Mouse (Mus musculus) liver, adult 2 months (tissue): Measurements from ENCODE around the gene Stpg3. TPM values are rescaled to one million over a fixed set of nuclear protein-coding genes. Genes with fewer than 3 reads are reported as not detected.

Experiments
- DNase-seq: peaks from one replicate; pipeline ENCODE4 v3.0.0-alpha.2; 2011; ENCODE audit warnings: low read depth, low spot score; ENCODE audit errors: extremely low read depth
- H3K27ac ChIP-seq: fragments of 200-500 bp; replicated peaks from 2 replicates; pipeline ENCODE4 v1.5.1; 2012; ENCODE audit warnings: low read depth, mild to moderate bottlenecking, control low read depth, inconsistent platforms, low read length; ENCODE audit not compliant: insufficient read depth
- H3K27me3 ChIP-seq: fragments of 200-500 bp; 2 replicates; pipeline ENCODE4 v1.6.1; 2012; ENCODE audit warnings: mild to moderate bottlenecking, moderate library complexity, low read length, inconsistent platforms; ENCODE audit not compliant: control insufficient read depth, insufficient read depth
- H3K36me3 ChIP-seq: fragments of 200-500 bp; 2 replicates; pipeline ENCODE4 v1.6.1; 2012; ENCODE audit warnings: low read length, inconsistent platforms; ENCODE audit not compliant: control insufficient read depth, insufficient read depth
- H3K4me1 ChIP-seq: fragments of 200-500 bp; 2 replicates; pipeline ENCODE4 v1.6.1; 2011; ENCODE audit warnings: low read length; ENCODE audit not compliant: control insufficient read depth, insufficient read depth
- H3K4me3 ChIP-seq: fragments of 200-500 bp; 2 replicates; pipeline ENCODE4 v1.5.1; 2011; ENCODE audit warnings: low read depth, mild to moderate bottlenecking, control low read depth, low read length, moderate library complexity; ENCODE audit not compliant: insufficient read depth
- H3K79me2 ChIP-seq: fragments of 200-500 bp; 2 replicates; pipeline ENCODE4 v1.6.1; 2012; ENCODE audit warnings: inconsistent platforms, mild to moderate bottlenecking, low read length, moderate library complexity; ENCODE audit not compliant: control insufficient read depth, insufficient read depth
- H3K9ac ChIP-seq: fragments of 200-500 bp; 2 replicates; pipeline ENCODE4 v1.6.1; 2012; ENCODE audit warnings: low read depth, mild to moderate bottlenecking, control low read depth, inconsistent platforms, low read length
- CTCF ChIP-seq: fragments of 200-500 bp; IDR thresholded peaks from 2 replicates; pipeline ENCODE4 v1.5.1; 2011; ENCODE audit warnings: low read depth, low read length, control low read depth
- POLR2A ChIP-seq: fragments of 200-500 bp; IDR thresholded peaks from 2 replicates; pipeline ENCODE4 v1.6.1; 2011; ENCODE audit warnings: low read length, control low read depth; ENCODE audit not compliant: insufficient read depth; ENCODE audit errors: extremely low read depth
- WGBS: fragments of 180-500 bp; shearing (Covaris S2); methylation state at CpG from one replicate; pipeline ENCODE4 v1.1.7; 2018; 5-methylcytosine and 5-hydroxymethylcytosine counted together
- polyA plus RNA-seq: library from polyadenylated mRNA; depleted of rRNA; stranded (reverse); fragments of >200 nt; gene quantifications from 2 replicates; pipeline ENCODE4 v1.2.3, GENCODE M21; 2012
- total RNA-seq: library from RNA; depleted of rRNA; stranded (reverse); fragments of >200 nt; gene quantifications from 2 replicates; pipeline ENCODE4 v1.2.3, GENCODE M21; 2014

Stpg3 gene
- total and polyA plus RNA-seq, 2 experiments, result not detected

GRCm38 (mm10) chr2:25171101-25171768 lies 43.2 kb downstream of the Stpg3 start:
- 94% methylated on average over 6 of the region's 6 CpGs for WGBS
- TF ChIP-seq POLR2A, result no peak
- TF ChIP-seq CTCF, result no peak
- H3K27ac ChIP-seq, result no peak overlapping the region
- H3K79me2 ChIP-seq, result no peaks in the 10 kb centered on the region
- H3K36me3 ChIP-seq, result no peaks in the 10 kb centered on the region
- H3K4me3 ChIP-seq, result no peak overlapping the region
- H3K4me1 ChIP-seq, result no peaks in the 10 kb centered on the region
- DNase-seq, result no peak
- no peaks in the 10 kb centered on the region for H3K27me3 ChIP-seq
- H3K9ac ChIP-seq, result no peak overlapping the region

GRCm38 (mm10) chr2:25170326-25171100 lies 43.9 kb downstream of the Stpg3 start:
- no peak for TF ChIP-seq CTCF
- no peak for TF ChIP-seq POLR2A
- no peaks in the 10 kb centered on the region for H3K4me1 ChIP-seq
- no peaks in the 10 kb centered on the region for H3K36me3 ChIP-seq
- 70% methylated on average over 10 of the region's 10 CpGs for WGBS
- H3K27me3 ChIP-seq, result no peaks in the 10 kb centered on the region
- no peak overlapping the region for H3K9ac ChIP-seq
- DNase-seq, result no peak
- no peak overlapping the region for H3K4me3 ChIP-seq
- H3K27ac ChIP-seq, result no peak overlapping the region
- H3K79me2 ChIP-seq, result no peaks in the 10 kb centered on the region

- no peak overlapping the region for H3K9ac ChIP-seq
- H3K36me3 ChIP-seq, result no peaks in the 10 kb centered on the region
- H3K27me3 ChIP-seq, result no peaks in the 10 kb centered on the region
- 60% methylated on average over 5 of the region's 5 CpGs for WGBS
- H3K27ac ChIP-seq, result no peak overlapping the region
- no peak overlapping the region for H3K4me3 ChIP-seq
- DNase-seq, result no peak
- TF ChIP-seq POLR2A (no peak), CTCF (no peak)
- no peaks in the 10 kb centered on the region for H3K79me2 ChIP-seq
- no peaks in the 10 kb centered on the region for H3K4me1 ChIP-seq
These were observed 44.7 kb downstream of the Stpg3 start for GRCm38 (mm10) chr2:25169778-25170177.

GRCm38 (mm10) chr2:25168665-25168978 lies 45.8 kb downstream of the Stpg3 start:
- 41% methylated on average over 2 of the region's 2 CpGs for WGBS
- no peaks in the 10 kb centered on the region for H3K36me3 ChIP-seq
- TF ChIP-seq POLR2A (no peak), CTCF (no peak)
- no peak overlapping the region for H3K4me3 ChIP-seq
- H3K27me3 ChIP-seq, result no peaks in the 10 kb centered on the region
- H3K9ac ChIP-seq, result no peak overlapping the region
- no peak overlapping the region for H3K27ac ChIP-seq
- no peaks in the 10 kb centered on the region for H3K4me1 ChIP-seq
- no peaks in the 10 kb centered on the region for H3K79me2 ChIP-seq
- no peak for DNase-seq

- no peak for TF ChIP-seq CTCF
- no peak for TF ChIP-seq POLR2A
- no peak for DNase-seq
- peak overlapping the region; percentile 51 for H3K9ac ChIP-seq
- no peaks in the 10 kb centered on the region for H3K27me3 ChIP-seq
- H3K4me1 ChIP-seq, result no peaks in the 10 kb centered on the region
- whole genome bisulfite sequencing, result 8% methylated on average over 33 of the region's 41 CpGs
- H3K79me2 ChIP-seq, result no peaks in the 10 kb centered on the region
- H3K36me3 ChIP-seq, result no peaks in the 10 kb centered on the region
- H3K27ac ChIP-seq, result no peak overlapping the region
- peak overlapping the region; percentile 50; the same call in 1 of the 2 replicates for H3K4me3 ChIP-seq
These were observed 46.3 kb downstream of the Stpg3 start for GRCm38 (mm10) chr2:25167919-25168664.
